Mouse (Mus musculus): ENCODE results near the gene Ranbp9. TPM values are rescaled to one million over a fixed set of nuclear protein-coding genes. Genes with fewer than 3 reads are reported as not detected.

The Ranbp9 gene
- polyA plus RNA-seq, 1 experiment = 17.6 TPM

DNA sequence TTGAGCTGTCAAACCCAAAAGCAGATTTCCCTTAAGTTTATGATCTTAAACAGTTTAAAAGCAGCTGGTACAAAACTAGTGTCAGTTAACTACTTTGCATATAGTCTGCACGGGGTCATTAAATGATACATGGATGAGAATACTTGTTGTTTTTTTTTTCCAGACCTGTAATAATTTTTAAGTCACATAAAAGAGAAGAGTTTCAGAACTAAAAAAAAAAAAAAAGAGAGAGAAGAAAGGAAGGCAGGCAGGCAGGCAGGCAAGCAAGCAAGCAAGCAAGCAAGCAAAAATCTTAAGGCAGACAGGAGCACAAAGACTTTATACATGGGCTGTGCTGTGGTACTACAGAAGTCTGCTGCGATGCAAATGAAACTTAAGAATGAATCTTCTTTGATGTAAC is 47.7 kb downstream of the Ranbp9 start:
- peaks cover 46% of the 10 kb centered on the region for H3K79me3 ChIP-seq (ENCODE audit: low read depth)
- H3K79me2 ChIP-seq (ENCODE audit: control insufficient read depth, insufficient read depth) = peaks cover 94% of the 10 kb centered on the region
- no peaks in the 10 kb centered on the region for H3K27me3 ChIP-seq (ENCODE audit: control insufficient read depth, insufficient read depth, insufficient read length)
- no peak overlapping the region for H3K4me3 ChIP-seq (ENCODE audit: insufficient read depth, poor library complexity, severe bottlenecking)
- no peak for TF ChIP-seq CTCF (IDR thresholded peaks at IDR 0.05; ENCODE audit: control insufficient read depth, insufficient read depth, insufficient read length)
- H3K36me3 ChIP-seq (ENCODE audit: control insufficient read depth, insufficient read depth) = peaks cover 16% of the 10 kb centered on the region
- H3ac ChIP-seq (ENCODE audit: control insufficient read depth, insufficient read length, low read depth) = no peak overlapping the region

DNA sequence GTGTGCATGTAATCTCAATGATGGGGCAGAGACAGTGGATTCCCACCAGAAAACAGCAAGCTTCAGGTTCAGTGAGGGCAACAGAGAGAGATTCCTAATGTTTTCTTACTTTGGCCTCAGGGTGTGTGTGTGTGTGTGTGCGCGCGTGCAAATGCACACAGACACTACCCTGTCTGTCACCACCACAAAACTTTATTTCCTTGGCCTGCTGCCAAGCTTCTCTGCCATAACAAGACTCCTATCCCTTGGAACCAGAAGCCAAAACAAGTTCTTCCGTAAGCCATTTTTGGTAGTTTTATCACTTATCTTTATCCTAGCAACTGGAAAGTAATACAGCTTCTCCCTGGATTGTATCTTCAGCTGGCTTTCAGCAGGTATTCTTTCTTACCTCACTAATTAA is 52.6 kb downstream of the Ranbp9 start:
- H3K36me3 ChIP-seq (ENCODE audit: control insufficient read depth, insufficient read depth) = peaks cover 41% of the 10 kb centered on the region
- peaks cover 70% of the 10 kb centered on the region for H3K79me2 ChIP-seq (ENCODE audit: control insufficient read depth, insufficient read depth)
- no peak overlapping the region for H3K4me3 ChIP-seq (ENCODE audit: insufficient read depth, poor library complexity, severe bottlenecking)
- TF ChIP-seq CTCF (IDR thresholded peaks at IDR 0.05; ENCODE audit: control insufficient read depth, insufficient read depth, insufficient read length) (no peak), MYOG (IDR thresholded peaks at IDR 0.05; ENCODE audit: control insufficient read depth, extremely low read depth, insufficient read length) (no peak), USF1 (IDR thresholded peaks at IDR 0.05; ENCODE audit: low read depth) (no peak), FOSL1 (IDR thresholded peaks at IDR 0.05; ENCODE audit: insufficient read depth, low read length, poor library complexity, severe bottlenecking) (no peak), MAX (IDR thresholded peaks at IDR 0.05) (no peak), CEBPB (IDR thresholded peaks at IDR 0.05; ENCODE audit: low read depth) (no peak), MYOD1 (IDR thresholded peaks at IDR 0.05; ENCODE audit: control insufficient read depth, insufficient read length, low read depth) (no peak)
- peaks cover 25% of the 10 kb centered on the region for H3K79me3 ChIP-seq (ENCODE audit: low read depth)
- no peak overlapping the region for H3ac ChIP-seq (ENCODE audit: control insufficient read depth, insufficient read length, low read depth)
- no peaks in the 10 kb centered on the region for H3K27me3 ChIP-seq (ENCODE audit: control insufficient read depth, insufficient read depth, insufficient read length)

DNA sequence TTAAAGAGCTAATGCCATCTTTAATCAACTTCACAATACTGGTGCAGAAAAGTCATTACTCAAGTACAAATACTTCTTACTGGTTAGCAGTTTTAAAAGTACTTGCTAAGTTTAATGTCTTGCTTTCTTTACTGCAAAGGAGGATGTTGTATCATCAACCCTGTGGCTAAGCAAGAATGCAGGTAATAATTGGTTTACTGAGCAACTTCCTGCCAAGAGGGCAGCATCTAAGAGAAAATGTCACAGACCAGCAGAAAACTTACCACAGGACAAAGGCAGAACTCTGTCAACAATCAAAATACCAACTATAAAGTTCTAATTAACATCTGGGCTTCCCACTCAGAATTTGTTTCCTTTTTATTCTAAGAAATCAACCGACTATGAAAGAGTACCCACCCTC is 65.8 kb downstream of the Ranbp9 start:
- Histone ChIP-seq H3ac (ENCODE audit: control insufficient read depth, insufficient read length, low read depth) (no peak overlapping the region), H3K79me3 (ENCODE audit: low read depth) (no peaks in the 10 kb centered on the region), H3K36me3 (ENCODE audit: control insufficient read depth, insufficient read depth) (peaks cover 69% of the 10 kb centered on the region), H3K4me3 (ENCODE audit: insufficient read depth, poor library complexity, severe bottlenecking) (no peak overlapping the region), H3K79me2 (ENCODE audit: control insufficient read depth, insufficient read depth) (no peaks in the 10 kb centered on the region), H3K27me3 (ENCODE audit: control insufficient read depth, insufficient read depth, insufficient read length) (no peaks in the 10 kb centered on the region)
- TF ChIP-seq CEBPB (IDR thresholded peaks at IDR 0.05; ENCODE audit: low read depth) = no peak
- no peak for TF ChIP-seq CTCF (IDR thresholded peaks at IDR 0.05; ENCODE audit: control insufficient read depth, insufficient read depth, insufficient read length)
- TF ChIP-seq MYOG (IDR thresholded peaks at IDR 0.05; ENCODE audit: control insufficient read depth, extremely low read depth, insufficient read length) = no peak
- no peak for TF ChIP-seq USF1 (IDR thresholded peaks at IDR 0.05; ENCODE audit: low read depth)
- no peak for TF ChIP-seq MAX (IDR thresholded peaks at IDR 0.05)
- TF ChIP-seq MYOD1 (IDR thresholded peaks at IDR 0.05; ENCODE audit: control insufficient read depth, insufficient read length, low read depth) = no peak
- TF ChIP-seq FOSL1 (IDR thresholded peaks at IDR 0.05; ENCODE audit: insufficient read depth, low read length, poor library complexity, severe bottlenecking) = no peak

DNA sequence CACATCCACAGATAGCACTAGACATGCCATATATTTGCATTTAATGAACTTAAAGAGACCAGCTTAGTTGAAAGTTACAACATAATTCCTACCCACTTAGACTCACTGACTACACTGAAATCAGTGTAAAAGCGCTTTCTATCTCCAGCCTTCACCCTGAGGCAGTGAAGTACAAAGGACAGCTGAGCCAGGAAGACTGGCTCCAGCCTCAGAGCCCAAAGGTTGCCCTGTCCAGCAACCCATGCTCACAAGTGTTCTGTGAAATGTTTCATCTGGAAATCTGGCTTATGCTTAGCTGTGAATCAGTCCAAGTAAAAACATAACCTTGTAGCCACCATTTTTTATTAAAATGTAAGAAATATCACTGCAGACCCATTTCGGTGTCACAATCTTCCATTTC is 67.5 kb downstream of the Ranbp9 start:
- H3K27me3 ChIP-seq (ENCODE audit: control insufficient read depth, insufficient read depth, insufficient read length) = no peaks in the 10 kb centered on the region
- peaks cover 54% of the 10 kb centered on the region for H3K36me3 ChIP-seq (ENCODE audit: control insufficient read depth, insufficient read depth)
- no peak for TF ChIP-seq MYOD1 (IDR thresholded peaks at IDR 0.05; ENCODE audit: control insufficient read depth, insufficient read length, low read depth)
- no peak for TF ChIP-seq CTCF (IDR thresholded peaks at IDR 0.05; ENCODE audit: control insufficient read depth, insufficient read depth, insufficient read length)
- no peak for TF ChIP-seq FOSL1 (IDR thresholded peaks at IDR 0.05; ENCODE audit: insufficient read depth, low read length, poor library complexity, severe bottlenecking)
- TF ChIP-seq MYOG (IDR thresholded peaks at IDR 0.05; ENCODE audit: control insufficient read depth, extremely low read depth, insufficient read length) = no peak
- H3ac ChIP-seq (ENCODE audit: control insufficient read depth, insufficient read length, low read depth) = no peak overlapping the region
- H3K4me3 ChIP-seq (ENCODE audit: insufficient read depth, poor library complexity, severe bottlenecking) = no peak overlapping the region
- H3K79me2 ChIP-seq (ENCODE audit: control insufficient read depth, insufficient read depth) = no peaks in the 10 kb centered on the region
- no peaks in the 10 kb centered on the region for H3K79me3 ChIP-seq (ENCODE audit: low read depth)

DNA sequence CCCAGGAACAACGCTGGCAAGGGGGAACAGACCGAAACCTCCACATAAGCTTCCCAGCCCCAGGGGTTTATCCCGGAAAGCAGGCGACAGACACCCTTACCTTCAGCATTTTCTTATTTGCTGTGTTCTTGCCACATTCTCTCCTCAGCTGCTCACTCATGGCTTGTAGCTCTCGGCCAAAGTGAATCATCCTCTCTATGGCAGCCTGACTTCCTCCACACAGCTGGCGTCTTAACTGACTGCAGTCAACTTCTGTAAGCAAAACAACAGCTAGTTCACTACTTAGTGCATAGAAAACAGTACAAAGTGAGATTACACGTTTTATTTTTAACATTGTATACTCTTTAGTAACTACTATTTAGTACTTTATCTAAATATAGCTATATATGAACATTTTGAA is 68.8 kb downstream of the Ranbp9 start:
- no peak overlapping the region for H3ac ChIP-seq (ENCODE audit: control insufficient read depth, insufficient read length, low read depth)
- H3K4me3 ChIP-seq (ENCODE audit: insufficient read depth, poor library complexity, severe bottlenecking) = no peak overlapping the region
- TF ChIP-seq MYOD1 (IDR thresholded peaks at IDR 0.05; ENCODE audit: control insufficient read depth, insufficient read length, low read depth) = no peak
- no peak for TF ChIP-seq FOSL1 (IDR thresholded peaks at IDR 0.05; ENCODE audit: insufficient read depth, low read length, poor library complexity, severe bottlenecking)
- no peak for TF ChIP-seq MAX (IDR thresholded peaks at IDR 0.05)
- no peak for TF ChIP-seq MYOG (IDR thresholded peaks at IDR 0.05; ENCODE audit: control insufficient read depth, extremely low read depth, insufficient read length)
- TF ChIP-seq CTCF (IDR thresholded peaks at IDR 0.05; ENCODE audit: control insufficient read depth, insufficient read depth, insufficient read length) = no peak
- no peak for TF ChIP-seq CEBPB (IDR thresholded peaks at IDR 0.05; ENCODE audit: low read depth)
- no peak for TF ChIP-seq USF1 (IDR thresholded peaks at IDR 0.05; ENCODE audit: low read depth)
- H3K36me3 ChIP-seq (ENCODE audit: control insufficient read depth, insufficient read depth) = peaks cover 45% of the 10 kb centered on the region
- no peaks in the 10 kb centered on the region for H3K79me3 ChIP-seq (ENCODE audit: low read depth)
- no peaks in the 10 kb centered on the region for H3K79me2 ChIP-seq (ENCODE audit: control insufficient read depth, insufficient read depth)
- H3K27me3 ChIP-seq (ENCODE audit: control insufficient read depth, insufficient read depth, insufficient read length) = no peaks in the 10 kb centered on the region

DNA sequence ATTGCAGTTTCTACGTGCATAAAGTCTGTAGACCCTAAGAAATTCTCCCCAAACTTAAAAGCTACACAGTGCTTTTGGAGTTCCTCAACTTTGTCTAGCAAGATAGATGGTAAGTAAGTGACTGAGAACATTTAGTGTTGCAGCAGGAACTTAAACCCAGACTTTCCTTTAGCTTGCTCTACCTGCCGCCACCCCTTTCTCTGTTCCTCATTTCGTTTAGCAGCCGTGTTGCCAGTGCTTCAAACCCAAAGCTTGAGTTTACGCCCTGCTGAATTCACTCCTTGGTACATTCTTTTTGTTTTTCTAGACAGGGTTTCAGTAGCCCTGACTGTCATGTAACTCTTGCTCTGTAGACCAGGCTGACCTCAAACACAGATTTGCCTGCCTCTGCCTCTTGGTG is 81.5 kb downstream of the Ranbp9 start:
- no peak overlapping the region for H3K4me3 ChIP-seq (ENCODE audit: insufficient read depth, poor library complexity, severe bottlenecking)
- TF ChIP-seq MYOD1 (IDR thresholded peaks at IDR 0.05; ENCODE audit: control insufficient read depth, insufficient read length, low read depth) (no peak), MAX (IDR thresholded peaks at IDR 0.05) (no peak), USF1 (IDR thresholded peaks at IDR 0.05; ENCODE audit: low read depth) (no peak), MYOG (IDR thresholded peaks at IDR 0.05; ENCODE audit: control insufficient read depth, extremely low read depth, insufficient read length) (no peak), CEBPB (IDR thresholded peaks at IDR 0.05; ENCODE audit: low read depth) (no peak), CTCF (IDR thresholded peaks at IDR 0.05; ENCODE audit: control insufficient read depth, insufficient read depth, insufficient read length) (no peak), FOSL1 (IDR thresholded peaks at IDR 0.05; ENCODE audit: insufficient read depth, low read length, poor library complexity, severe bottlenecking) (no peak)
- peaks cover 29% of the 10 kb centered on the region for H3K79me2 ChIP-seq (ENCODE audit: control insufficient read depth, insufficient read depth)
- H3K79me3 ChIP-seq (ENCODE audit: low read depth) = peaks cover 5% of the 10 kb centered on the region
- peaks cover 40% of the 10 kb centered on the region for H3K36me3 ChIP-seq (ENCODE audit: control insufficient read depth, insufficient read depth)
- no peak overlapping the region for H3ac ChIP-seq (ENCODE audit: control insufficient read depth, insufficient read length, low read depth)
- H3K27me3 ChIP-seq (ENCODE audit: control insufficient read depth, insufficient read depth, insufficient read length) = no peaks in the 10 kb centered on the region

Data from C2C12 (cell line).